Mouse (Mus musculus) stomach, postnatal 0 days (tissue): ENCODE data around the gene Fbxl20. TPM values are rescaled to one million over a fixed set of nuclear protein-coding genes. Genes with fewer than 3 reads are reported as not detected.

Source experiments
- ATAC-seq: fragments of 200-750 bp; cut with Nextera tagmentation; 2 replicates; pipeline ENCODE4 v1.8.0; 2017; ENCODE audit not compliant: low FRiP score, low TSS enrichment
- DNase-seq: peaks from one replicate; pipeline ENCODE4 v3.0.0-alpha.2; 2016; ENCODE audit warnings: low spot score
- H3K27ac ChIP-seq: fragments of 300-500 bp; sonication (generic); replicated peaks from 2 replicates; pipeline ENCODE4 v1.5.1; 2014; ENCODE audit warnings: mild to moderate bottlenecking, control low read depth
- H3K27me3 ChIP-seq: fragments of 300-500 bp; sonication (generic); 2 replicates; pipeline ENCODE4 v1.6.1; 2014; ENCODE audit warnings: low read length; ENCODE audit not compliant: control insufficient read depth, insufficient read depth
- H3K36me3 ChIP-seq: fragments of 300-500 bp; sonication (generic); 2 replicates; pipeline ENCODE4 v1.6.1; 2014; ENCODE audit warnings: low read length, mixed read lengths; ENCODE audit not compliant: control insufficient read depth, insufficient read depth
- H3K4me1 ChIP-seq: fragments of 300-500 bp; sonication (generic); replicated peaks from 2 replicates; pipeline ENCODE4 v1.6.1; 2014; ENCODE audit warnings: antibody characterized with exemption; ENCODE audit not compliant: control insufficient read depth, insufficient read depth
- H3K4me2 ChIP-seq: fragments of 300-500 bp; sonication (generic); replicated peaks from 2 replicates; pipeline ENCODE4 v1.6.1; 2014; ENCODE audit warnings: low read depth, mild to moderate bottlenecking, control low read depth, moderate library complexity
- H3K4me3 ChIP-seq: fragments of 300-500 bp; sonication (generic); 2 replicates; pipeline ENCODE4 v1.5.1; 2014; ENCODE audit warnings: low read depth, low read length, control low read depth
- H3K9ac ChIP-seq: fragments of 300-500 bp; sonication (generic); 2 replicates; pipeline ENCODE4 v1.6.1; 2014; ENCODE audit warnings: mild to moderate bottlenecking, low read length, control low read depth, mixed read lengths
- H3K9me3 ChIP-seq: fragments of 300-500 bp; sonication (generic); 2 replicates; pipeline ENCODE4 v1.6.1; 2016; ENCODE audit warnings: low read length; ENCODE audit not compliant: control insufficient read depth
- CTCF ChIP-seq: IDR thresholded peaks from 2 replicates; pipeline ENCODE4 v1.5.1; 2016; ENCODE audit warnings: antibody characterized with exemption, low read depth, mild to moderate bottlenecking, moderate library complexity
- EP300 ChIP-seq: optimal IDR thresholded peaks from 2 replicates; pipeline ENCODE3; 2016; ENCODE audit warnings: antibody characterized with exemption
- WGBS: fragments of 180-500 bp; shearing (Covaris S2); extraction: QIAGEN DNeasy Blood & Tissue Kit; methylation state at CpG from one replicate; pipeline ENCODE4 v1.1.7; 2014; 5-methylcytosine and 5-hydroxymethylcytosine counted together
- polyA plus RNA-seq: library from polyadenylated mRNA; unstranded; fragments of >200 nt; fragmentation: Nextera tagmentation; extraction: Ambion mirVana; gene quantifications from 2 replicates; pipeline ENCODE4 v1.2.1, GENCODE M21; 2015

Gene Fbxl20
- polyA plus RNA-seq, 1 experiment from 2014 or later: 11.7 TPM

- peaks cover 27% of the 10 kb centered on the region for H3K36me3 ChIP-seq
- 79% methylated on average over 1 of the region's 1 CpGs for WGBS
- H3K4me2 ChIP-seq: no peak overlapping the region
- no peak for TF ChIP-seq EP300
- TF ChIP-seq CTCF: no peak
- H3K9ac ChIP-seq: no peak overlapping the region
- DNase-seq (no peak), ATAC-seq (no peak)
- no peaks in the 10 kb centered on the region for H3K27me3 ChIP-seq
- no peak overlapping the region for H3K4me3 ChIP-seq
- H3K27ac ChIP-seq: no peak overlapping the region
- H3K4me1 ChIP-seq: no peaks in the 10 kb centered on the region
- no peaks in the 10 kb centered on the region for H3K9me3 ChIP-seq
Measured at GRCm38 (mm10) chr11:98168400-98168799, 18.2 kb upstream of the Fbxl20 start.

DNA sequence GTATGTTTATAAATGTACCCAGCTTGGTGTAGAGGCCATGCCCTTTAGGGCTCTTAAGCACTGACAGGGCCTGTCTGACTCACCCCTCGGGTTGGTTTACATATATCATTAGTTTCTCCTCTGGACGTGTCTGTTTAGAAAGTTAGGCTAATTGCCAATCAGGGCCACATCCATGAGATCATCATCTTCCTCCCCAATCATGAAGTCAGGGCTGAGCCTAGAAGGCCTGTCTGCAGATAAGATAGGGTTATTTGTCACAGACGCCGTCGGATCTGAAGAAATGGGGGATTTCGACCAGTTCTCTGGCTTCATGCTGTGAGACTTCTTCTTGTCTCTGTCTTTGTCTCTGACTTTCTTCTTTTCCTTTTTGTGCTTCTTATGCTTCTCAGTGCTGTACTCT lies 4.9 kb upstream of the Fbxl20 start:
- 68% methylated on average over 6 of the region's 6 CpGs for WGBS

DNA sequence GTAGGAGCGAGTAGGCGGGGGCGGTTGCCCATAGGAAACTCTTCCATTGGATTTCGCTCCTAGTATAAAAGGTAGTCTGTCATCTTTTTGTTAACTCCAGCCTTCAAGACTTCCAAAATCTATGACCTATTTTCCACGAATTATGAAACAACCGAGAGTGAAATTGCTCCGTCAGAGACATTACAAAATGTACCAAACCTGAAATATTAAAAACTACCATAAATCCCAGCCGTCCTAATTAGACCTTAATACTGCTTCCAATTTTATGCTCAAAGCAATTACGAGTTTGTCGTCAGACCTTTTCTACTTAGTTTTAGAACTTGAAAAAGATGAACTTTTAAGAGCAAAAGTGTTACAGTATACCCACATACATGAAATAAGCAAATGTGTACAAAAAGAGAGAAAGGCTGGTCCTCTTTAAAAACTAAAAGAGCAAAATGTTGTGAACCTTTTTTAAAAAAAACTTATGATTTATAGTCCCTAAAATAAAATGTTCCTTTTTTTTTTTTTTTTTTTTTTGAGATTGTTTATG lies 488 bp upstream of the Fbxl20 start:
- H3K27ac ChIP-seq: no peak overlapping the region
- H3K9ac ChIP-seq: no peak overlapping the region
- H3K36me3 ChIP-seq: peaks cover 6% of the 10 kb centered on the region
- no peaks in the 10 kb centered on the region for H3K27me3 ChIP-seq
- 7% methylated on average over 10 of the region's 10 CpGs for WGBS
- peak overlapping the region; percentile 93 for H3K4me3 ChIP-seq
- H3K9me3 ChIP-seq: no peaks in the 10 kb centered on the region
- DNase-seq (no peak), ATAC-seq (no peak)
- no peaks in the 10 kb centered on the region for H3K4me1 ChIP-seq
- TF ChIP-seq CTCF (no peak), EP300 (no peak)
- peak overlapping the region; percentile 88 for H3K4me2 ChIP-seq

More for the DNA sequence above, 4.9 kb upstream of the Fbxl20 start:
- Histone ChIP-seq H3K4me3 (no peak overlapping the region), H3K27me3 (no peaks in the 10 kb centered on the region), H3K4me2 (no peak overlapping the region), H3K36me3 (peaks cover 19% of the 10 kb centered on the region), H3K9me3 (no peaks in the 10 kb centered on the region), H3K4me1 (no peaks in the 10 kb centered on the region), H3K9ac (no peak overlapping the region), H3K27ac (no peak overlapping the region)
- ATAC-seq (no peak), DNase-seq (no peak)
- TF ChIP-seq CTCF (no peak), EP300 (no peak)

- 0% methylated on average over 28 of the region's 57 CpGs for WGBS
- Histone ChIP-seq H3K4me2 (peak overlapping the region; percentile 88), H3K9me3 (no peaks in the 10 kb centered on the region), H3K4me3 (peak overlapping the region; percentile 93), H3K27ac (peak overlapping the region; percentile 97), H3K9ac (peak overlapping the region; percentile 96), H3K4me1 (no peaks in the 10 kb centered on the region), H3K27me3 (no peaks in the 10 kb centered on the region), H3K36me3 (no peaks in the 10 kb centered on the region)
- ATAC-seq (peak; percentile 88), DNase-seq (peak; percentile 93)
- TF ChIP-seq CTCF: no peak
- no peak for TF ChIP-seq EP300
Measured at GRCm38 (mm10) chr11:98149304-98149750, 876 bp downstream of the Fbxl20 start.

DNA sequence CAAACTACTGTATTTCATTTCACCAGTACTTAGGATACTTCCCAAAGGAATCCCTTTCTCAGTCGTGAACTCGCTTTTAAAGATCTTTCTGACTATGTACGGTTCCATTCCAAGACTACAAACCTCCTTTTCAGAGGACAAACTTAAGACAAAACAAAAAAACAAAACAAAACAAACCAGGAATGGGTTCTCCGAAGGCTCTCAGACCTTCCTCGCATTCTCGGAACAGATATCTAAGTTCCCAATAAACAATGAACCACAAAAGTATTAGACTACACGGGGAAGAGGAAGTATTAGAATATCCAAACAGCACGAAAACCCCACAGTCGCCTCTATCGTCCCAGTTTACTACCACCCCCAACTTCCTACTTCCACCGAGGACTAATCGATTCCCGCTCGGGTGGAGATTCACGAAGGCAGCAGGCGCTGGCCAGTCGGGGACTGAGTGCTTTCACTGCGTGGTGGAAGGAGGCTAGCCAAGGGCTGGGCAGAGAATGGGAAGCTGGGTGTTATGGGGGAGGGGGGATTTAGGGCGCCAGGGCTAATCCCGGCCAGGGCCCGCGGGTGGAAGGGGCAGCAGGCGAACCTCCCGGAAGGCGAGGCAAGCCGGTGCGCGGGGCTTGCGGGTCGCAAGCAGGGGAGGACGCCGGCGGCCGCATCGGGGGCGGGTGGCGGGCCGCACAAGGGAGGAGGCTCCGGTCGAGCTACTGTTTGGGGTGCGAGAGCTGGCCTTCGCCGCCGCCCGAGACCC lies 1.5 kb downstream of the Fbxl20 start:
- Histone ChIP-seq H3K9ac (peak overlapping the region; percentile 96), H3K4me2 (peak overlapping the region; percentile 88), H3K27me3 (no peaks in the 10 kb centered on the region), H3K27ac (peak overlapping the region; percentile 97), H3K36me3 (no peaks in the 10 kb centered on the region), H3K4me1 (no peaks in the 10 kb centered on the region), H3K4me3 (peak overlapping the region; percentile 93), H3K9me3 (no peaks in the 10 kb centered on the region)
- DNase-seq (no peak), ATAC-seq (peak; percentile 41)
- TF ChIP-seq CTCF (no peak), EP300 (no peak)
- WGBS: 2% methylated on average over 43 of the region's 45 CpGs

GRCm38 (mm10) chr11:98145856-98146255 lies 4.3 kb downstream of the Fbxl20 start:
- no peak for ATAC-seq
- WGBS: 78% methylated on average over 7 of the region's 7 CpGs
- Histone ChIP-seq H3K4me2 (no peak overlapping the region), H3K9ac (no peak overlapping the region), H3K36me3 (no peaks in the 10 kb centered on the region), H3K4me3 (no peak overlapping the region), H3K4me1 (no peaks in the 10 kb centered on the region), H3K27ac (no peak overlapping the region), H3K27me3 (no peaks in the 10 kb centered on the region), H3K9me3 (no peaks in the 10 kb centered on the region)
- TF ChIP-seq CTCF: no peak
- TF ChIP-seq EP300: no peak
- DNase-seq: no peak
